Mouse (Mus musculus) megakaryocyte-erythroid progenitor cell, adult 5-6 weeks (primary cell): ENCODE results near the gene Tceanc2. TPM values are rescaled to one million over a fixed set of nuclear protein-coding genes. Genes with fewer than 3 reads are reported as not detected.

ENCODE experiments used
- ATAC-seq: replicated peaks from 2 replicates; pipeline ENCODE4 v1.8.0; 2016; ENCODE audit warnings: mild to moderate bottlenecking, inconsistent platforms; ENCODE audit not compliant: severe bottlenecking, poor library complexity, low FRiP score, low TSS enrichment
- total RNA-seq, 2 experiments: library from RNA; stranded (forward) in 1 of 2; stranded (reverse) in 1 of 2; fragments of 200-1000, 215-1000 nt in 1 of 2; fragments of >200 nt in 1 of 2; fragmentation: Nextera tagmentation in 1 of 2; gene quantifications; 2 replicates each; pipeline ENCODE4 v1.2.3; 2014 to 2017

Tceanc2 gene
- total RNA-seq (2014; fragmentation: Nextera tagmentation), result 7.1 and 18.4 TPM in 2 replicates
- 20.2 and 23.5 TPM in 2 replicates for total RNA-seq (2017)

- ATAC-seq, result peak; percentile 33
Observed at GRCm38 (mm10) chr4:107178830-107179490, at the start of gene Tceanc2. Tceanc2 (minus strand) TSS chr4:107179116.

GRCm38 (mm10) chr4:107226313-107226712 is 47.4 kb upstream of the Tceanc2 start:
- no peak for ATAC-seq

GRCm38 (mm10) chr4:107223225-107224204 is 44.6 kb upstream of the Tceanc2 start:
- peak; percentile 90 for ATAC-seq

- ATAC-seq, result no peak
Observed at GRCm38 (mm10) chr4:107221524-107221923, 42.6 kb upstream of the Tceanc2 start.

GRCm38 (mm10) chr4:107217574-107217973 is 38.7 kb upstream of the Tceanc2 start:
- peak; percentile 93 for ATAC-seq

- no peak for ATAC-seq
Observed at GRCm38 (mm10) chr4:107213279-107214011, 34.5 kb upstream of the Tceanc2 start.

- ATAC-seq, result no peak
Observed at GRCm38 (mm10) chr4:107211936-107212335, 33.0 kb upstream of the Tceanc2 start.

GRCm38 (mm10) chr4:107211465-107211864 is 32.5 kb upstream of the Tceanc2 start:
- no peak for ATAC-seq

- ATAC-seq, result peak; percentile 33
Observed at GRCm38 (mm10) chr4:107210483-107211097, 31.7 kb upstream of the Tceanc2 start.

- no peak for ATAC-seq
Observed at GRCm38 (mm10) chr4:107208880-107209279, 30.0 kb upstream of the Tceanc2 start, which contains the start of gene Ldlrad1. Ldlrad1 (plus strand) TSS chr4:107209180.

- ATAC-seq, result no peak
Observed at GRCm38 (mm10) chr4:107207016-107207415, 28.1 kb upstream of the Tceanc2 start.

GRCm38 (mm10) chr4:107203001-107203400 is 24.1 kb upstream of the Tceanc2 start:
- ATAC-seq, result no peak

GRCm38 (mm10) chr4:107201779-107202178 is 22.9 kb upstream of the Tceanc2 start:
- no peak for ATAC-seq

- no peak for ATAC-seq
Observed at GRCm38 (mm10) chr4:107198072-107198471, 19.2 kb upstream of the Tceanc2 start.

GRCm38 (mm10) chr4:107196454-107196853 is 17.5 kb upstream of the Tceanc2 start:
- ATAC-seq, result no peak

- no peak for ATAC-seq
Observed at GRCm38 (mm10) chr4:107193841-107194240, 14.9 kb upstream of the Tceanc2 start.

GRCm38 (mm10) chr4:107185703-107186102 is 6.8 kb upstream of the Tceanc2 start:
- no peak for ATAC-seq

GRCm38 (mm10) chr4:107183203-107183602 is 4.3 kb upstream of the Tceanc2 start:
- no peak for ATAC-seq

- ATAC-seq, result peak; percentile 16; the same call in 1 of the 2 replicates
Observed at GRCm38 (mm10) chr4:107182796-107183195, 3.9 kb upstream of the Tceanc2 start.
